Mouse (Mus musculus) midbrain, embryonic 12.5 days (tissue): ENCODE measurements around the gene Rbbp6. TPM values are rescaled to one million over a fixed set of nuclear protein-coding genes. Genes with fewer than 3 reads are reported as not detected.

Experiments used
- ATAC-seq: fragments of 200-750 bp; cut with Nextera tagmentation; 2 replicates; pipeline ENCODE4 v1.8.0; 2017; ENCODE audit warnings: low read depth, moderate TSS enrichment, moderate library complexity; ENCODE audit not compliant: low FRiP score
- H3K27ac ChIP-seq: fragments of 300-500 bp; sonication (generic); replicated peaks from 2 replicates; pipeline ENCODE4 v1.5.1; 2016; ENCODE audit warnings: mild to moderate bottlenecking
- H3K27me3 ChIP-seq: fragments of 300-500 bp; sonication (generic); 2 replicates; pipeline ENCODE4 v1.6.1; 2016; ENCODE audit warnings: mild to moderate bottlenecking
- H3K36me3 ChIP-seq: fragments of 300-500 bp; sonication (generic); 2 replicates; pipeline ENCODE4 v1.6.1; 2016
- H3K4me1 ChIP-seq: fragments of 300-500 bp; sonication (generic); 2 replicates; pipeline ENCODE4 v1.6.1; 2016
- H3K4me2 ChIP-seq: fragments of 300-500 bp; sonication (generic); replicated peaks from 2 replicates; pipeline ENCODE4 v1.6.1; 2016; ENCODE audit warnings: mild to moderate bottlenecking, moderate library complexity
- H3K4me3 ChIP-seq: fragments of 300-500 bp; sonication (generic); 2 replicates; pipeline ENCODE4 v1.5.1; 2016; ENCODE audit warnings: mild to moderate bottlenecking
- H3K9ac ChIP-seq: fragments of 300-500 bp; sonication (generic); replicated peaks from 2 replicates; pipeline ENCODE4 v1.6.1; 2016; ENCODE audit warnings: mild to moderate bottlenecking, moderate library complexity
- H3K9me3 ChIP-seq: fragments of 300-500 bp; sonication (generic); 2 replicates; pipeline ENCODE4 v1.6.1; 2016; ENCODE audit warnings: mild to moderate bottlenecking
- WGBS: fragments of 180-500 bp; shearing (Covaris S2); methylation state at CpG from one replicate; pipeline ENCODE4 v1.1.7; 2016; 5-methylcytosine and 5-hydroxymethylcytosine counted together
- polyA plus RNA-seq: library from polyadenylated mRNA; unstranded; fragments of >200 nt; fragmentation: Nextera tagmentation; extraction: Ambion mirVana; gene quantifications from 2 replicates; pipeline ENCODE4 v1.2.1, GENCODE M21; 2016

Gene Rbbp6
- 37.7 and 41.1 TPM in 2 replicates for polyA plus RNA-seq

- no peaks in the 10 kb centered on the region for H3K36me3 ChIP-seq
- WGBS: 84% methylated on average over 5 of the region's 5 CpGs
- no peak within 1 kb of the TSS for H3K4me2 ChIP-seq
- ATAC-seq: no peak
- no peaks in the 10 kb centered on the region for H3K9me3 ChIP-seq
- H3K4me1 ChIP-seq: peaks cover 4% of the 10 kb centered on the region; the same call in 1 of the 2 replicates
- no peak within 1 kb of the TSS for H3K27ac ChIP-seq
- no peak within 1 kb of the TSS for H3K4me3 ChIP-seq
- H3K9ac ChIP-seq: no peak within 1 kb of the TSS
- no peaks in the 10 kb centered on the region for H3K27me3 ChIP-seq
Observed at GRCm38 (mm10) chr7:122965386-122965785, at the start of gene Rbbp6. Rbbp6 (plus strand) TSS chr7:122965686.

GRCm38 (mm10) chr7:122919728-122920582 is 45.5 kb upstream of the Rbbp6 start:
- H3K9me3 ChIP-seq: no peaks in the 10 kb centered on the region
- no peak overlapping the region for H3K9ac ChIP-seq
- peaks cover 3% of the 10 kb centered on the region; the same call in 1 of the 2 replicates for H3K4me1 ChIP-seq
- H3K4me2 ChIP-seq: peak overlapping the region; percentile 37; the same call in 1 of the 2 replicates
- 44% methylated on average over 13 of the region's 13 CpGs for WGBS
- no peak overlapping the region for H3K4me3 ChIP-seq
- H3K36me3 ChIP-seq: no peaks in the 10 kb centered on the region
- no peak overlapping the region for H3K27ac ChIP-seq
- ATAC-seq: peak; percentile 34
- no peaks in the 10 kb centered on the region; the same call in 1 of the 2 replicates for H3K27me3 ChIP-seq

DNA sequence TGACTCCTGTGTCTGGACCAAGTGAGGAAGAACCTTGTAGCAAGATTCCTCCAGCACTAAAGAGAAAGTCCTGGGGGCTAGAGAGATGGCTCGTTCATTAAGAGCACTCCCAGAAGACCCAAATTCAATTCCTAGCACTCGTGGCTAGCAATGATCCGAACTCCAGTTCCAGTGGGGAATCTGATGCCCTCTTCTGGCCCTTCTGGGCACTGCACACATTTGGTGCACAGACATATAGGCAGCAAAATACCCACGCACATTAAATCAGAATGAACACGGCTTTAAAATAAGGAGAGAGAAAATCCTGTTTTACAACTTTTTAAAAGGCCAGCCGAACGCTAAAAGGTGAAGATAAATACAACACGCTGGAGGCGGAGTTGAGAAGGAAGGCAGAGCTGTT is 43.9 kb upstream of the Rbbp6 start:
- no peak overlapping the region for H3K27ac ChIP-seq
- 85% methylated on average over 9 of the region's 9 CpGs for WGBS
- no peaks in the 10 kb centered on the region for H3K36me3 ChIP-seq

GRCm38 (mm10) chr7:122924256-122924655 is 41.2 kb upstream of the Rbbp6 start:
- Histone ChIP-seq H3K27ac (no peak overlapping the region), H3K4me2 (no peak overlapping the region), H3K36me3 (no peaks in the 10 kb centered on the region), H3K27me3 (no peaks in the 10 kb centered on the region; the same call in 1 of the 2 replicates), H3K9ac (no peak overlapping the region), H3K4me3 (no peak overlapping the region), H3K4me1 (peaks cover 3% of the 10 kb centered on the region; the same call in 1 of the 2 replicates), H3K9me3 (no peaks in the 10 kb centered on the region)
- 83% methylated on average over 3 of the region's 3 CpGs for WGBS
- no peak for ATAC-seq

More for the DNA sequence above, 43.9 kb upstream of the Rbbp6 start:
- no peak overlapping the region for H3K9ac ChIP-seq
- no peaks in the 10 kb centered on the region; the same call in 1 of the 2 replicates for H3K27me3 ChIP-seq
- H3K4me1 ChIP-seq: peaks cover 3% of the 10 kb centered on the region; the same call in 1 of the 2 replicates
- no peak overlapping the region for H3K4me2 ChIP-seq
- no peak for ATAC-seq
- H3K9me3 ChIP-seq: no peaks in the 10 kb centered on the region
- no peak overlapping the region for H3K4me3 ChIP-seq

DNA sequence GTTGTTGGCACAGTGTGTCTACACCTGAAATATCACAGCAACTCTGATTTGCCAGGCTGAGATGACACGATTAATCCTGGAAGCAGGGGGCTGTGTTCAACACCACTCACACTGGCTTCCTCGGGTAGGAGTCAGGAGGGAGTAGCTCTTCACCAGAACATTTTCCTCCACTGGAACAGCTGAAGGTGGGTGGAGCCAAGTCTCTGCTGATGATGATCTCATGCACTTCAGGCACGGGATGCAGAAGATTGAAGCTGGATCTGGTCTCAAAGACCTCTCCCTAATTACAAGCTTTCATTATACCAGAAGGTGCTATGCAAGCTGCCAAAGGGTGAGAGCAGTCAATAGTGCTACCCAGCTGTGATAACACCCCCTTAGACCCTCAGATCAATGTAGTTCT is 35.0 kb upstream of the Rbbp6 start:
- Histone ChIP-seq H3K4me3 (no peak overlapping the region), H3K27me3 (no peaks in the 10 kb centered on the region), H3K27ac (no peak overlapping the region), H3K4me1 (no peaks in the 10 kb centered on the region), H3K36me3 (no peaks in the 10 kb centered on the region), H3K9me3 (no peaks in the 10 kb centered on the region), H3K9ac (no peak overlapping the region), H3K4me2 (no peak overlapping the region)
- no peak for ATAC-seq
- 47% methylated on average over 3 of the region's 3 CpGs for WGBS

DNA sequence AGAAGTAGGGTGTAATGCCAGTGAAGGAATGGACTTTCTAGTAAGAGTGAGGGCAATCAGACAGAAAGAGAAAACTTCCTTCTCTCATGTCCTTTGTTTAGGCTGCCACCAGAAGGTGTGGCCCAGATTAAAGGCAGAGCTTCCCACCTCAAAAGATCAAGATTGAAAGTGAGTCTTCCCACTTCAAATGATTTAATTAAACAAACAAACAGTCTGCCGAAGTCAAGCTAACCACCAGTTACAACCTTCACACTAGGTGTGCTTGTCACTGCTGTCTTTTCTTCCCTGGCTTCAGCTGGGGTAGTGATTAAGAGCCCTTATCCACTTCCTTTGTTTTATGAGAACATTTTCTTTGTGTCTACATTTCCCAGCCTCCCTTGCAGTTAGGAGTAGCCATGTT is 33.3 kb upstream of the Rbbp6 start:
- Histone ChIP-seq H3K4me3 (no peak overlapping the region), H3K9ac (no peak overlapping the region), H3K27ac (no peak overlapping the region), H3K36me3 (no peaks in the 10 kb centered on the region), H3K9me3 (no peaks in the 10 kb centered on the region), H3K4me2 (no peak overlapping the region), H3K4me1 (no peaks in the 10 kb centered on the region), H3K27me3 (no peaks in the 10 kb centered on the region)
- ATAC-seq: no peak
- WGBS: 33% methylated on average over 1 of the region's 1 CpGs

GRCm38 (mm10) chr7:122936626-122937025 is 28.9 kb upstream of the Rbbp6 start:
- no peak for ATAC-seq
- H3K4me3 ChIP-seq: no peak overlapping the region
- no peaks in the 10 kb centered on the region for H3K27me3 ChIP-seq
- H3K36me3 ChIP-seq: no peaks in the 10 kb centered on the region
- no peaks in the 10 kb centered on the region for H3K9me3 ChIP-seq
- H3K27ac ChIP-seq: no peak overlapping the region
- H3K4me1 ChIP-seq: peaks cover 8% of the 10 kb centered on the region; the same call in 1 of the 2 replicates
- H3K9ac ChIP-seq: no peak overlapping the region
- H3K4me2 ChIP-seq: no peak overlapping the region

- Histone ChIP-seq H3K4me3 (no peak overlapping the region), H3K36me3 (no peaks in the 10 kb centered on the region), H3K9ac (no peak overlapping the region), H3K27me3 (no peaks in the 10 kb centered on the region), H3K4me1 (peaks cover 8% of the 10 kb centered on the region; the same call in 1 of the 2 replicates), H3K27ac (no peak overlapping the region), H3K9me3 (no peaks in the 10 kb centered on the region), H3K4me2 (no peak overlapping the region)
- no peak for ATAC-seq
- WGBS: 46% methylated on average over 1 of the region's 1 CpGs
Observed at GRCm38 (mm10) chr7:122938197-122938596, 27.3 kb upstream of the Rbbp6 start.

- Histone ChIP-seq H3K27ac (no peak overlapping the region), H3K27me3 (no peaks in the 10 kb centered on the region), H3K36me3 (no peaks in the 10 kb centered on the region), H3K9ac (no peak overlapping the region), H3K4me2 (no peak overlapping the region), H3K4me1 (peaks cover 8% of the 10 kb centered on the region; the same call in 1 of the 2 replicates), H3K9me3 (no peaks in the 10 kb centered on the region), H3K4me3 (no peak overlapping the region)
- 90% methylated on average over 3 of the region's 3 CpGs for WGBS
- no peak for ATAC-seq
Observed at GRCm38 (mm10) chr7:122939181-122939580, 26.3 kb upstream of the Rbbp6 start.

- no peak for ATAC-seq
- Histone ChIP-seq H3K4me1 (peaks cover 8% of the 10 kb centered on the region; the same call in 1 of the 2 replicates), H3K27ac (no peak overlapping the region), H3K4me2 (peak overlapping the region; percentile 38), H3K36me3 (no peaks in the 10 kb centered on the region), H3K9me3 (no peaks in the 10 kb centered on the region), H3K27me3 (no peaks in the 10 kb centered on the region), H3K9ac (no peak overlapping the region), H3K4me3 (0 out of 2 replicates have a peak overlapping the region, but pooled peaks have one; percentile 6)
- WGBS: 12% methylated on average over 12 of the region's 12 CpGs
Observed at GRCm38 (mm10) chr7:122940371-122941075, 25.0 kb upstream of the Rbbp6 start.

DNA sequence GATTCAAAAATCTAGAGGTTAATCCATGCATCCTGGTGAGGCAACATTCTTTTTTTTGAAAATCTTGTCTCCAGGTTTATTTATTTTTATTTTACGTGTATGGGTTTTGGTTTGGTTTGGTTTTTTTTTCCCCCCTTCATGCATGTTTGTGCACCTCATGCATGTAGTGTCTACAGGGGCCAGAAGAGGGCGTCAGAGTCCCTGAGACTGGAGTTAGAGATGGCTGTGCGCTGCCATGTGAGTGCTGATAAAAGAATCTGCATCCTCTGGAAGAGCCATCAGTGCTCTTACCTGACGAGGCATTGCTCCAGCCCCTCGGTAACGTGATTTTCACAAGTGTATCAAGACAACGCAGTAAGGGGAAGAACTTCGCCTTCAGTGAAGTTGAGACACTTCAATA is 23.4 kb upstream of the Rbbp6 start:
- 94% methylated on average over 8 of the region's 8 CpGs for WGBS
- Histone ChIP-seq H3K27me3 (no peaks in the 10 kb centered on the region), H3K36me3 (no peaks in the 10 kb centered on the region), H3K4me2 (no peak overlapping the region), H3K9ac (no peak overlapping the region), H3K27ac (no peak overlapping the region), H3K4me3 (no peak overlapping the region), H3K9me3 (no peaks in the 10 kb centered on the region), H3K4me1 (peaks cover 8% of the 10 kb centered on the region; the same call in 1 of the 2 replicates)
- no peak for ATAC-seq

- Histone ChIP-seq H3K27ac (no peak overlapping the region), H3K9ac (no peak overlapping the region), H3K36me3 (no peaks in the 10 kb centered on the region), H3K27me3 (no peaks in the 10 kb centered on the region), H3K9me3 (no peaks in the 10 kb centered on the region), H3K4me1 (peaks cover 7% of the 10 kb centered on the region; the same call in 1 of the 2 replicates), H3K4me3 (no peak overlapping the region), H3K4me2 (no peak overlapping the region)
- 5% methylated on average over 1 of the region's 1 CpGs for WGBS
- ATAC-seq: no peak
Observed at GRCm38 (mm10) chr7:122945149-122945548, 20.3 kb upstream of the Rbbp6 start.
